Mouse (Mus musculus) frontal cortex, adult 2 months (tissue): ENCODE measurements around the gene B4galt3. TPM values are rescaled to one million over a fixed set of nuclear protein-coding genes. Genes with fewer than 3 reads are reported as not detected.

Source experiments
- polyA plus RNA-seq: library from polyadenylated mRNA; depleted of rRNA; stranded (reverse); fragments of >200 nt; gene quantifications from 2 replicates; pipeline ENCODE4 v1.2.3, GENCODE M21; 2012; rRNA removed

Gene B4galt3
- polyA plus RNA-seq, 1 experiment: 73.7 TPM

Other genes with a start within 250 kb of the B4galt3 start
- gene Fcgr3, start 205.4 kb upstream of the B4galt3 start, polyA plus RNA-seq: 14.6 and 21.5 TPM in 2 replicates
- 1.4 and 3.8 TPM in 2 replicates for gene Cfap126, start 156.4 kb upstream of the B4galt3 start, polyA plus RNA-seq
- gene Sdhc, start 119.7 kb upstream of the B4galt3 start, polyA plus RNA-seq: 206 and 256 TPM in 2 replicates
- 1.4 and 2.2 TPM in 2 replicates for gene Mpz, start 119.6 kb upstream of the B4galt3 start, polyA plus RNA-seq
- gene Pcp4l1, start 74.1 kb upstream of the B4galt3 start, polyA plus RNA-seq: 514 and 520 TPM in 2 replicates
- gene Nr1i3, start 56.4 kb upstream of the B4galt3 start, polyA plus RNA-seq: 0.10 and 0.17 TPM in 2 replicates
- 75.9 and 77.3 TPM in 2 replicates for gene Tomm40l, start 47.8 kb upstream of the B4galt3 start, polyA plus RNA-seq
- 3.9 and 5.2 TPM in 2 replicates for gene Apoa2, start 45.3 kb upstream of the B4galt3 start, polyA plus RNA-seq
- gene Fcer1g, start 36.0 kb upstream of the B4galt3 start, polyA plus RNA-seq: 37.1 and 40.6 TPM in 2 replicates
- gene Adamts4, start 19.9 kb upstream of the B4galt3 start, polyA plus RNA-seq: 10.2 and 10.9 TPM in 2 replicates
- gene Ndufs2, start 18.9 kb upstream of the B4galt3 start, polyA plus RNA-seq: 212 and 225 TPM in 2 replicates
- 69.4 and 83.5 TPM in 2 replicates for gene Ppox, start 10.9 kb downstream of the B4galt3 start, polyA plus RNA-seq
- gene Usp21, start 17.7 kb downstream of the B4galt3 start, polyA plus RNA-seq: 73.0 and 83.2 TPM in 2 replicates
- gene Ufc1, start 24.7 kb downstream of the B4galt3 start, polyA plus RNA-seq: 90.5 and 94.3 TPM in 2 replicates
- 54.6 and 58.1 TPM in 2 replicates for gene Dedd, start 58.8 kb downstream of the B4galt3 start, polyA plus RNA-seq
- gene Nit1, start 75.3 kb downstream of the B4galt3 start, polyA plus RNA-seq: 68.2 and 71.3 TPM in 2 replicates
- gene Pfdn2, start 75.3 kb downstream of the B4galt3 start, polyA plus RNA-seq: 137 and 151 TPM in 2 replicates
- gene Klhdc9, start 90.5 kb downstream of the B4galt3 start, polyA plus RNA-seq: 7.9 and 9.0 TPM in 2 replicates
- gene Nectin4, start 99.8 kb downstream of the B4galt3 start, polyA plus RNA-seq: 2.6 and 3.1 TPM in 2 replicates
- 1.4 and 1.8 TPM in 2 replicates for gene Arhgap30, start 118.6 kb downstream of the B4galt3 start, polyA plus RNA-seq
- 105 and 119 TPM in 2 replicates for gene Usf1, start 141.0 kb downstream of the B4galt3 start, polyA plus RNA-seq
- 4.1 and 5.0 TPM in 2 replicates for gene Tstd1, start 148.5 kb downstream of the B4galt3 start, polyA plus RNA-seq
- 8.6 and 9.5 TPM in 2 replicates for gene F11r, start 167.2 kb downstream of the B4galt3 start, polyA plus RNA-seq
- gene Alyref2, start 233.2 kb downstream of the B4galt3 start, polyA plus RNA-seq: 6.4 and 7.3 TPM in 2 replicates